Mouse (Mus musculus): ENCODE results near the gene Dalrd3. TPM values are rescaled to one million over a fixed set of nuclear protein-coding genes. Genes with fewer than 3 reads are reported as not detected.

Gene Dalrd3
- polyA plus RNA-seq, 1 experiment, result 190 TPM

DNA sequence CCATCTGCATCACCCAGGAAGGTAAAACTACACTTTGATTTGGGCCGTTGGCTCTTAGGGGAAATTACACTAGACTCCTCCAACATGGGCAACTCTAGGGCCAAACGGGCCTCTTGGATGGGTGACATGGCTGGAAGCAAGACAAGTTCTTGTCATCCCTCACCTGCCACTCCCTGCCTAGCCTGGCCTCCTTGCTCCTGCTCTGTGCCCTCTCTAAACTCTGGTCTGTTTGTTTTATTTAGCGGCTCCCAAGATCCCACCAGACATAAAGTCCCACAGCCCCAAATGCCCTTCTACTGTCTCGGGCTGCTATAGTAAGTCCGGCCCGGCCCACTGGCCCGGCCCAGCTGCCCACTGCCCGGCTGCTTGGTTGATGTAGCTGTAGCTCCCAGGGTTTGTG lies 6.0 kb upstream of the Dalrd3 start:
- DNase-seq (ENCODE audit: low read depth), result no peak
- no peak for TF ChIP-seq POLR2A (IDR thresholded peaks at IDR 0.05; ENCODE audit: borderline replicate concordance, extremely low read depth, insufficient read depth, insufficient read length, poor library complexity, severe bottlenecking)
- TF ChIP-seq CTCF (IDR thresholded peaks at IDR 0.05; ENCODE audit: borderline replicate concordance, extremely low read depth, insufficient read depth, insufficient read length), result no peak

DNA sequence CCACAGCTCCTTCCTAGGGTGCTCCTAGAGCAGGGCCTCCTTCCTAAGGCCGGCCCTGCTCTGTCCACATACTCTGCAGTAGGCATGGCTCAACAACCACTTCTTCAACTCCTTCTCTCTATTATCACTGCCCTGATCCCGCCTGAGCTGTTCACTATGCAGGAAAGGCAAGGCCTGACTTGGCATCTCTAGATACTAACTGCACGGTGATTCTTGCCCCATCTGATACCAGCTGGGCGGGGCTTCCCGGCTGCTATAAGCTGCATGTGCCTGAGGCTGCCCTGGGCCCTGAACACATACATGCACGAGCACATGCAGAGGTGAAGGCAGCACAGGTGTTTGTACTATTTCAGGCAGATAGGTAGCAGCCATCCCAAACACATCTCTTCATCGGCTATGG lies 5.6 kb upstream of the Dalrd3 start:
- no peak for TF ChIP-seq POLR2A (IDR thresholded peaks at IDR 0.05; ENCODE audit: borderline replicate concordance, extremely low read depth, insufficient read depth, insufficient read length, poor library complexity, severe bottlenecking)
- TF ChIP-seq CTCF (IDR thresholded peaks at IDR 0.05; ENCODE audit: borderline replicate concordance, extremely low read depth, insufficient read depth, insufficient read length), result no peak
- DNase-seq (ENCODE audit: low read depth), result no peak

- DNase-seq (ENCODE audit: low read depth), result no peak
- no peak for TF ChIP-seq POLR2A (IDR thresholded peaks at IDR 0.05; ENCODE audit: borderline replicate concordance, extremely low read depth, insufficient read depth, insufficient read length, poor library complexity, severe bottlenecking)
- no peak for TF ChIP-seq CTCF (IDR thresholded peaks at IDR 0.05; ENCODE audit: borderline replicate concordance, extremely low read depth, insufficient read depth, insufficient read length)
Measured at GRCm38 (mm10) chr9:108565881-108566814, 3.5 kb upstream of the Dalrd3 start.

DNA sequence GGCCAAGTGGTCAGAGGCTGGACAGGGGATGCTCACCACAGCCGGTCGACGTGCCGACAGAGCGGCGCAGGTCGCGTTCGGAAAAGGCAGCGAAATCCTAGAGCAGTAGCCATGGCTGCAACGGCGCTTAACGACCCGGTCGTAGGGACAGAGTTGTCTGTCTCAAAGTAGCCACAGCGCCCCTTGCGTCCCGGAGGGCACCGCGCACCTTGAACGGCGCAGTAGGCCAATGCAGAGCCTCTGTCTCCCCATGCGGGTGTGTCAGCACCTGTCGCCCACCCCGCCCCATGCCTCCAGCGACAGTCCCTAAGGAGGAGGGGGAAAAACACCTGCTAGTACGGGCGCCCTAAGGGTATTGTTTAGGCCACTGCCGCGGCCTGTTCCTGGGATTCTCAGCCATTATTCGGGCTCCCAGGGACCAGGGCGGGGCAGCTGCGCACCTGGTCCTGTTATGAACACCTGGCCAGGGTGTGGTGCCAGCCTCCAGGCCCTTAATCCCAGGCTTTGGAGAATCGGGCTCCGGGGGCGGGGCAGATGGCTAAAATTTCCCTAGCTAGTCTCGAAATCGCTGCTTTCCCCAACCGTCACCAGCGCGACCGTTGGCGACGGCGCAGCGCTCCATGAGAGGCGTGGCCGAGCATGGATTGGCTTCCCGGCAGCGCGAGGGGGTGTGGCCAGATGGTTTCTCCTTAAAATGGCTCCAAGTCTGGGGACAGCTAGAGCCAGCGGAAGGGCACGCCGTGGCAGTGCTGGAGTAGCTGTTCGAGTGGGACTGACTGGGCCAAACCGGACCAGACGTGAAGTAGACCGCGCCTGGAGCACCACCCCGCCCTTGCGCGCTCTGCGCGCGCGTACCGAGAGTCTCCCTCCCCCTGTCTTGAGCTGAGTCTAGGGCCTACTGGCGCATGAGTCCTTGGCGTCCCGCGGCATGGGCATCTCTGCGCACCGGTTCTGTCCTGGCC lies 2.6 kb upstream of the Dalrd3 start, which contains the start of gene Ndufaf3:
Gene Ndufaf3 (minus strand): TSS at position 620 of the 962 bp plus-strand sequence.
- peak; percentile 98 for DNase-seq (ENCODE audit: low read depth)
- TF ChIP-seq POLR2A (IDR thresholded peaks at IDR 0.05; ENCODE audit: borderline replicate concordance, extremely low read depth, insufficient read depth, insufficient read length, poor library complexity, severe bottlenecking) (peak; percentile 5; the same call in 1 of the 2 replicates), CTCF (IDR thresholded peaks at IDR 0.05; ENCODE audit: borderline replicate concordance, extremely low read depth, insufficient read depth, insufficient read length) (peak; percentile 90)

DNA sequence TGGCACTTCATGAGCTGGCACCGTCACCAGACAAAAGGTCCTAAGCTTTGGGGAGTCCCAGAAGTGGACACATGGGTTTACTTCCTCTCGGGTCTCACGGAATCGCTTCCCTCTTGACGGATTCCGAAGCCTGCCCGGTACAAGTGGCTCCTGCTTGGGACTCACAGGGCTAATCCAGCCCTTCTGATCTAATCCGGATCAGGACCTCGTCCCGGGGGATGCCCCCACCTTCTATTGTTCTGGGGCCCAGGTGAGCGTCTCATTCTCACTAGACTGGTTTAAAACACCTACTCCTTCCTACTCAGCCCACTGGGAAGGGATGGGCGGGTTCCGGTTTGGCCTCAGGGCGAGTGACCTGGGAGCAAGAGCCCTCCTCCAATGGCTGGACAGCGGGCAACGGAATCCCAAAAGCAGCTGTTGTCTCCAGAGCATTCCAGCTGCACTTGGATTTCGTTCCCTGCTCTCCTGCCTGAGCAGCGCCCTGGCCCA lies 1.7 kb upstream of the Dalrd3 start:
- TF ChIP-seq POLR2A (IDR thresholded peaks at IDR 0.05; ENCODE audit: borderline replicate concordance, extremely low read depth, insufficient read depth, insufficient read length, poor library complexity, severe bottlenecking) (no peak), CTCF (IDR thresholded peaks at IDR 0.05; ENCODE audit: borderline replicate concordance, extremely low read depth, insufficient read depth, insufficient read length) (no peak)
- DNase-seq (ENCODE audit: low read depth), result no peak

- TF ChIP-seq CTCF (IDR thresholded peaks at IDR 0.05; ENCODE audit: borderline replicate concordance, extremely low read depth, insufficient read depth, insufficient read length) (no peak), POLR2A (IDR thresholded peaks at IDR 0.05; ENCODE audit: borderline replicate concordance, extremely low read depth, insufficient read depth, insufficient read length, poor library complexity, severe bottlenecking) (no peak)
Measured at GRCm38 (mm10) chr9:108568511-108568921, 1.2 kb upstream of the Dalrd3 start.

DNA sequence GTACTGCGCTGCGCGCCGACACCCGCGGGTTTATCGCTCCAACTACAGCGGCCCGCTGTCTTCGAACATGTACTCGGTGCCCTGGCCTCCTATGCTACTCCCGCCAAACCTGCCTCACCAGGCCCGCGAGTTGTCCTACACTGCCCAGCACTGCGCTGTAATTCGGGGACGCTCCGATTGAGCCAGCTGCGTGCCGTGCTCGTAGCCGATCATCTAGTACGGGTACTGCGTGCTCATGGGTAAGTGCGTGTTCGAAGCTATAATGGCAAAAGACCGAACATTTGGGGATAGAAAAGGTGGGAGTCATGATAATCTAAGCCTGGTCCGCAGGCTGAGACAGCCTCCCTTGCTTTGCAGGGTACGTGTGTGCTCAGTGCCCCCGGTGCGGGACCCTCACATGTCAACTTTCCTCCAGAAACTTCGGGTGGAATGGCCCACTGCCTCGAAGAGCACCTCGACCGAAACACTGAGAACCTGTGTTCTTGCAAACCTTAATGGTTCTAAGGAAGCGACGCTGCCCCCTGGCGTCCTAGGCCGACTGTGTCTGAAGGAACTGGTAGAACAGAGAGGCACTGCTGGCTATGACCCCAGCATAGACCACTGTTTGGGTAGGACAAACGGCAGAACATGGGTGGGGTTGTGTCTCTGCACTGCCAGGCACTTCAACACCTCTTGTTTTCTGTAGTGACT lies 666 bp downstream of the Dalrd3 start:
- TF ChIP-seq CTCF (IDR thresholded peaks at IDR 0.05; ENCODE audit: borderline replicate concordance, extremely low read depth, insufficient read depth, insufficient read length), result peak; percentile 73
- no peak for TF ChIP-seq POLR2A (IDR thresholded peaks at IDR 0.05; ENCODE audit: borderline replicate concordance, extremely low read depth, insufficient read depth, insufficient read length, poor library complexity, severe bottlenecking)

More at GRCm38 (mm10) chr9:108568511-108568921, 1.2 kb upstream of the Dalrd3 start:
- DNase-seq (ENCODE audit: low read depth), result no peak

GRCm38 (mm10) chr9:108571401-108571973 lies 1.8 kb downstream of the Dalrd3 start:
- TF ChIP-seq CTCF (IDR thresholded peaks at IDR 0.05; ENCODE audit: borderline replicate concordance, extremely low read depth, insufficient read depth, insufficient read length), result no peak
- TF ChIP-seq POLR2A (IDR thresholded peaks at IDR 0.05; ENCODE audit: borderline replicate concordance, extremely low read depth, insufficient read depth, insufficient read length, poor library complexity, severe bottlenecking), result no peak
- no peak for DNase-seq (ENCODE audit: low read depth)

More for the DNA sequence above, 666 bp downstream of the Dalrd3 start:
- DNase-seq (ENCODE audit: low read depth), result peak; percentile 84

DNA sequence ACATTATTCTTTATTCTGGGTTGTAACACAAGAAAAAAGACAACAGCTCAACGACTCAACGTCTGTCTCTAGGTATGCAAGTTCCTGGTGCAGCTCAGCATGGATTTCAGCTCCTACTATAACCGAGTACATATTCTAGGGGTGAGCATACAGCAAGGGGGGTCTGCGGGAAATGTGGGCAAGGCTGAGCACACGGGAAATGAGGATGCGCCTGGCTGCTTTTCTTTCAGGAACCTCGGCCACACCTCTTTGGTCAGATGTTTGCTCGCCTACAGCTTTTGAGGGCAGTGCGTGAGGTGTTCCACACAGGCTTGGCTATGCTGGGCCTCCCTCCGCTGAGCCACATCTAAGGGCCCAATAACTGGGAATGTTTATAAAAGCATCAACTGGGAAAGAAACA lies 2.6 kb downstream of the Dalrd3 start:
- TF ChIP-seq CTCF (IDR thresholded peaks at IDR 0.05; ENCODE audit: borderline replicate concordance, extremely low read depth, insufficient read depth, insufficient read length), result no peak
- TF ChIP-seq POLR2A (IDR thresholded peaks at IDR 0.05; ENCODE audit: borderline replicate concordance, extremely low read depth, insufficient read depth, insufficient read length, poor library complexity, severe bottlenecking), result no peak
- DNase-seq (ENCODE audit: low read depth), result no peak
